Mouse (Mus musculus): ENCODE results near the gene Klhl36. TPM values are rescaled to one million over a fixed set of nuclear protein-coding genes. Genes with fewer than 3 reads are reported as not detected.

The Klhl36 gene
- polyA plus RNA-seq, 1 experiment from 2014 or later: 22.1 TPM

DNA sequence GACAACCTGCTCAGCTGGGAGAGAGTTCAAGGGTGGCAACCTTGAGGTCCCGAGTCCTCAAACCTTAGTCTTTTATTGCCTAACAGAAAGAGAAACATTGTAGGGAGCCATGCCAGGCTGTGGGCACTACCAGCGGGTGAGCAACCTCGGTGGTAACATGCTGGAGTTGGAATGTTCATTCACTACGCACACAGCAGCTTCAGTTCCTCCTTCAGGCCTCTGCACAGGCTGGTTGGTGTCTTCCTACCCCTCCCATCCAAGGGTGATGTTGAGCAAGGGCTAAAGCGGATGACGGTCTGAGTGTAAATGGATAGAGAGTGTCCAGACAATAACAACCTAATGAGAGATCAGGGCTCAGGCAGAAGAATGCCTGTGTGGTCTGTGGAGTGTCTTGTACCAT lies 4.3 kb upstream of the Klhl36 start:
- Histone ChIP-seq H3K4me3 (replicated peaks; ENCODE audit: low read depth, low read length) (no peak overlapping the region), H3K27me3 (ENCODE audit: insufficient read depth, low read length) (no peaks in the 10 kb centered on the region), H3K9me3 (replicated peaks; ENCODE audit: low read length) (no peaks in the 10 kb centered on the region), H3K36me3 (ENCODE audit: insufficient read depth, low read length) (no peaks in the 10 kb centered on the region), H3K9ac (ENCODE audit: low read depth, low read length) (no peak overlapping the region), H3K27ac (no peak overlapping the region), H3K4me1 (replicated peaks; ENCODE audit: insufficient read depth, low read length) (peaks cover 3% of the 10 kb centered on the region; the same call in 1 of the 2 replicates), H3K4me2 (ENCODE audit: low read length) (no peak overlapping the region)
- WGBS: 66% methylated on average over 6 of the region's 6 CpGs
- ATAC-seq (replicated peaks; ENCODE audit: low FRiP score, low read depth): no peak; the same call in 1 of the 2 replicates
- TF ChIP-seq CTCF (IDR thresholded peaks at IDR 0.05; ENCODE audit: low read depth): no peak
- DNase-seq (ENCODE audit: low spot score): no peak

DNA sequence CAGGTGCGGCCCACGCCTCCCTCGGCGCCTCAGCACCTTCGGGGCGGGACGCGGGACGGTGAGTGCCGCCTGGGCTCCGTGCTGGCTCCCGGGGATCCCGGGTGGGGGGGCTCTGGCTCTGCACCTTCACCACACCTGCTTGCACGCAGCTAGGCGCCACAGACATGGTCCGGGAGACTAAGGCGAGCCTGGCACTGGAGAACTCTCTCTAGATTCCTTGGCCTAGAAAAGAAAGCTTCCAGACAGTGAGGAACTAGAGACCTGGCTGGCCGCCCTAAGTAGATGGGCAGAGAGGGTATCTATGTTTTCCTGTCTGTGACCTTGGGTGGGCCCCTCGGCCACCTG lies 296 bp downstream of the Klhl36 start:
- peaks cover 14% of the 10 kb centered on the region; the same call in 1 of the 2 replicates for H3K4me1 ChIP-seq (replicated peaks; ENCODE audit: insufficient read depth, low read length)
- H3K9ac ChIP-seq (ENCODE audit: low read depth, low read length): peak overlapping the region; percentile 83
- TF ChIP-seq CTCF (IDR thresholded peaks at IDR 0.05; ENCODE audit: low read depth): no peak
- 0 out of 2 replicates have a peak, but pooled peaks cover 5% of the 10 kb centered on the region for H3K36me3 ChIP-seq (ENCODE audit: insufficient read depth, low read length)
- peak overlapping the region; percentile 77 for H3K27ac ChIP-seq
- H3K27me3 ChIP-seq (ENCODE audit: insufficient read depth, low read length): no peaks in the 10 kb centered on the region
- WGBS: under 1% methylated on average over 19 of the region's 19 CpGs
- H3K4me2 ChIP-seq (ENCODE audit: low read length): peak overlapping the region; percentile 96
- DNase-seq (ENCODE audit: low spot score) (peak; percentile 41), ATAC-seq (replicated peaks; ENCODE audit: low FRiP score, low read depth) (no peak; the same call in 1 of the 2 replicates)
- peak overlapping the region; percentile 92 for H3K4me3 ChIP-seq (replicated peaks; ENCODE audit: low read depth, low read length)
- H3K9me3 ChIP-seq (replicated peaks; ENCODE audit: low read length): no peaks in the 10 kb centered on the region

DNA sequence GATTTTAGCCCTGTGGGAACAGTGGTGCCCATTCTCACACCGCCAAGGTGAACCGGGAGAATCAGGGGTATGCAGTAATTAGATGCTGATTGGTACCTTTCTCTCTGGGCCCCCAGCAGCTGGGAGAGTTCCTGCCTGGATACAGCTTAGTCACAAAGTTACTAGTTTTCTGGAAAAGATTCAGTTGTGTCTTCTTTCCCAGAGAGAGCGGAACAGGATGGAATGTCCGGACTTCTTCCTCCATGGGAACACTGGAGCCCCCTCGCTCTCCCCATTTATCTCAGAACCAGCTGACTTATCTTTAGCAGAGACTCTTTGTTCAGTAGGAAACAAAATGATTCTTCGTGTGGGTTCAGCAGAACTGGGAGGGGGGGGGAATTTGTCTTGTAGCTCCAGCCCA lies 683 bp downstream of the Klhl36 start:
- H3K27ac ChIP-seq: 0 out of 2 replicates have a peak overlapping the region, but pooled peaks have one; percentile 77
- 0 out of 2 replicates have a peak, but pooled peaks cover 5% of the 10 kb centered on the region for H3K36me3 ChIP-seq (ENCODE audit: insufficient read depth, low read length)
- no peak for ATAC-seq (replicated peaks; ENCODE audit: low FRiP score, low read depth)
- H3K9ac ChIP-seq (ENCODE audit: low read depth, low read length): peak overlapping the region; percentile 83
- H3K4me1 ChIP-seq (replicated peaks; ENCODE audit: insufficient read depth, low read length): peaks cover 14% of the 10 kb centered on the region; the same call in 1 of the 2 replicates
- H3K4me3 ChIP-seq (replicated peaks; ENCODE audit: low read depth, low read length): peak overlapping the region; percentile 92
- WGBS: 15% methylated on average over 6 of the region's 6 CpGs
- peak; percentile 63 for DNase-seq (ENCODE audit: low spot score)
- TF ChIP-seq CTCF (IDR thresholded peaks at IDR 0.05; ENCODE audit: low read depth): no peak
- H3K4me2 ChIP-seq (ENCODE audit: low read length): peak overlapping the region; percentile 96
- no peaks in the 10 kb centered on the region for H3K9me3 ChIP-seq (replicated peaks; ENCODE audit: low read length)
- H3K27me3 ChIP-seq (ENCODE audit: insufficient read depth, low read length): no peaks in the 10 kb centered on the region

DNA sequence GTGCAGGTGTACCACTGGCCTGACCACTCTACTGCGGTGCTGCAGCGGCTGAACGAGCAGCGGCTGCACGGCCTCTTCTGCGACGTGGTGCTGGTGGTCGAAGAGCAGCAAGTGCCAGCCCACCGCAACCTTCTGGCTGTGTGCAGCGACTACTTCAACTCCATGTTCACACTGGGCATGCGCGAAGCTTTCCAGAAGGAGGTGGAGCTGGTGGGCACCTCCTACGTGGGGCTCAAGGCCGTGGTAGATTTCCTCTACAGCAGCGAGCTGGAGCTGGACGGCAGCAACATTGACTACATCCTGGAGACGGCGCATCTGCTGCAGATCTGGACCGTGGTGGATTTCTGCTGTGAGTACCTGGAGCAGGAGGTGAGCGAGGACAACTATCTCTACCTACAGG lies 7.5 kb downstream of the Klhl36 start:
- 72% methylated on average over 20 of the region's 20 CpGs for WGBS
- Histone ChIP-seq H3K9me3 (replicated peaks; ENCODE audit: low read length) (no peaks in the 10 kb centered on the region), H3K4me3 (replicated peaks; ENCODE audit: low read depth, low read length) (no peak overlapping the region), H3K36me3 (ENCODE audit: insufficient read depth, low read length) (peaks cover 36% of the 10 kb centered on the region), H3K4me2 (ENCODE audit: low read length) (no peak overlapping the region), H3K27me3 (ENCODE audit: insufficient read depth, low read length) (no peaks in the 10 kb centered on the region), H3K4me1 (replicated peaks; ENCODE audit: insufficient read depth, low read length) (no peaks in the 10 kb centered on the region), H3K27ac (no peak overlapping the region), H3K9ac (ENCODE audit: low read depth, low read length) (no peak overlapping the region)
- ATAC-seq (replicated peaks; ENCODE audit: low FRiP score, low read depth) (no peak), DNase-seq (ENCODE audit: low spot score) (no peak)
- TF ChIP-seq CTCF (IDR thresholded peaks at IDR 0.05; ENCODE audit: low read depth): no peak

DNA sequence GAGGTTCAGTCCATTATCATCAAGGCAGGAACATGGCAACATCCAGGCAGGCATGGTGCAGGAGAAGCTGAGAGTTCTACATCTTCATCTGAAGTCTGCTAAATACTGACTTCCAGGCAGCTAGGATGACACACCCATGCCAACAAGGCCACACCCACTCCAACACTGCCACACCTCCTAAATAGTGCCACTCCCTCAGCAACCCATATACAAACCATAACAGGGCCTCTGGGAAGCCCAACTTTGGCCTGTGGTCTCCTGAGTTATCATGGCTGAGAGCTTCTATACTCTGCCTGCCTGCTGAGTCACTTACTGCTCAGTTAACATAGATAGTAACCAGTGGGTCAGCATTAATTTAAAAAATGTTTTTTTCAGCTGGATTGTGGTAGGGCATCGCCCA lies 11.1 kb downstream of the Klhl36 start:
- H3K27me3 ChIP-seq (ENCODE audit: insufficient read depth, low read length): no peaks in the 10 kb centered on the region
- H3K36me3 ChIP-seq (ENCODE audit: insufficient read depth, low read length): peaks cover 37% of the 10 kb centered on the region
- DNase-seq (ENCODE audit: low spot score): no peak
- no peak for ATAC-seq (replicated peaks; ENCODE audit: low FRiP score, low read depth)
- no peaks in the 10 kb centered on the region for H3K9me3 ChIP-seq (replicated peaks; ENCODE audit: low read length)
- H3K9ac ChIP-seq (ENCODE audit: low read depth, low read length): no peak overlapping the region
- 100% methylated on average over 1 of the region's 1 CpGs for WGBS
- no peaks in the 10 kb centered on the region for H3K4me1 ChIP-seq (replicated peaks; ENCODE audit: insufficient read depth, low read length)
- H3K27ac ChIP-seq: no peak overlapping the region
- H3K4me2 ChIP-seq (ENCODE audit: low read length): no peak overlapping the region
- TF ChIP-seq CTCF (IDR thresholded peaks at IDR 0.05; ENCODE audit: low read depth): no peak
- no peak overlapping the region for H3K4me3 ChIP-seq (replicated peaks; ENCODE audit: low read depth, low read length)

DNA sequence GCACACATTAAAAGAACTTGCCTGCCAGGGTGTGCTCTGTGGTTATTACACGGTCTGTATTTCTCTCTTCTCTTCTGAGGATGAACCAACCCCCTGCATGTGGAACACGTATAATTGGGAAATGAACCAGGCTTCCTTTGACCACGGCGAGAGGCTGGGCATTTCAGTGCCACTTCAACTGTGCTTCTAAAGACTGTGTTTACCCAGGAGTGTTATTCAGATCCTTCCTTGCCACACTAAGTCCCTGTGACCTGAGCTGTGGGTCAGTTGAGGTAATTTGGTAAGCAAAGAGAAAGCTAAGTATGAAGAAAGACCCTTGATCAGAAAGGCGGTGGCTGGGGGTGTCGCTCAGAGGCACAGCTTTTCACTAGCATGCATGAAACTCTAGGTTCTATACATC lies 19.2 kb downstream of the Klhl36 start:
- no peak for ATAC-seq (replicated peaks; ENCODE audit: low FRiP score, low read depth)
- H3K27me3 ChIP-seq (ENCODE audit: insufficient read depth, low read length): no peaks in the 10 kb centered on the region
- WGBS: 65% methylated on average over 6 of the region's 6 CpGs
- no peak overlapping the region for H3K4me2 ChIP-seq (ENCODE audit: low read length)
- TF ChIP-seq CTCF (IDR thresholded peaks at IDR 0.05; ENCODE audit: low read depth): no peak
- H3K9ac ChIP-seq (ENCODE audit: low read depth, low read length): no peak overlapping the region
- 0 out of 2 replicates have a peak, but pooled peaks cover 5% of the 10 kb centered on the region for H3K36me3 ChIP-seq (ENCODE audit: insufficient read depth, low read length)
- H3K9me3 ChIP-seq (replicated peaks; ENCODE audit: low read length): no peaks in the 10 kb centered on the region
- peak overlapping the region; percentile 60 for H3K27ac ChIP-seq
- no peak overlapping the region for H3K4me3 ChIP-seq (replicated peaks; ENCODE audit: low read depth, low read length)
- H3K4me1 ChIP-seq (replicated peaks; ENCODE audit: insufficient read depth, low read length): no peaks in the 10 kb centered on the region
- no peak for DNase-seq (ENCODE audit: low spot score)

DNA sequence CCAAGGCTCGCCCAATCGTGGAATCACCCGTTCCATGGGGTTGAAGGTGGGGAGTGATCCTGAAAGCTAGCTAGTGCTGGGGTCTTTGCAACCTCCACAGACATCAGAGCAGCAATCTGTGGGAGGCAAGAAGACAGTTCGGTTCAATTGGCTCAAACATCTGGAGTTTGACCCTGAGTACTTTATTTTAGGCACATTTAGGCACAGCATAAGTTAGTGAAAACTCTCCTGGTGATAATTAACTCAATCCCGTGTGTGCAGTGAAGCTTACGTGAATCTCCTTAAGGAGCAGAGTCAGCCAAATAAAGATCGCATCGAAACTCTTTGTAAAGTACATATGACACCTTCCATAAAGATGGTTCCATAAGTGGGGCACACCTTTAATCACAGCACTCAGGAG lies 19.9 kb downstream of the Klhl36 start:
- no peaks in the 10 kb centered on the region for H3K27me3 ChIP-seq (ENCODE audit: insufficient read depth, low read length)
- H3K27ac ChIP-seq: peak overlapping the region; percentile 60
- 41% methylated on average over 8 of the region's 8 CpGs for WGBS
- ATAC-seq (replicated peaks; ENCODE audit: low FRiP score, low read depth) (no peak), DNase-seq (ENCODE audit: low spot score) (peak; percentile 32)
- no peak for TF ChIP-seq CTCF (IDR thresholded peaks at IDR 0.05; ENCODE audit: low read depth)
- no peak overlapping the region for H3K4me3 ChIP-seq (replicated peaks; ENCODE audit: low read depth, low read length)
- H3K9me3 ChIP-seq (replicated peaks; ENCODE audit: low read length): no peaks in the 10 kb centered on the region
- no peaks in the 10 kb centered on the region for H3K4me1 ChIP-seq (replicated peaks; ENCODE audit: insufficient read depth, low read length)
- H3K9ac ChIP-seq (ENCODE audit: low read depth, low read length): no peak overlapping the region
- no peak overlapping the region for H3K4me2 ChIP-seq (ENCODE audit: low read length)
- 0 out of 2 replicates have a peak, but pooled peaks cover 5% of the 10 kb centered on the region for H3K36me3 ChIP-seq (ENCODE audit: insufficient read depth, low read length)

All from kidney, postnatal 0 days (tissue).